Mouse (Mus musculus): ENCODE data around the gene Brinp1.
A peak's percentile ranks its signal among the peaks of the same experiment; 100 is the strongest.

The Brinp1 gene

GRCm38 (mm10) chr4:68954322-68954901 lies at the start of gene Brinp1:
Gene Brinp1 (minus strand): TSS chr4:68954397.
- peak; percentile 81 for DNase-seq (ENCODE audit: inconsistent ontology term)

DNA sequence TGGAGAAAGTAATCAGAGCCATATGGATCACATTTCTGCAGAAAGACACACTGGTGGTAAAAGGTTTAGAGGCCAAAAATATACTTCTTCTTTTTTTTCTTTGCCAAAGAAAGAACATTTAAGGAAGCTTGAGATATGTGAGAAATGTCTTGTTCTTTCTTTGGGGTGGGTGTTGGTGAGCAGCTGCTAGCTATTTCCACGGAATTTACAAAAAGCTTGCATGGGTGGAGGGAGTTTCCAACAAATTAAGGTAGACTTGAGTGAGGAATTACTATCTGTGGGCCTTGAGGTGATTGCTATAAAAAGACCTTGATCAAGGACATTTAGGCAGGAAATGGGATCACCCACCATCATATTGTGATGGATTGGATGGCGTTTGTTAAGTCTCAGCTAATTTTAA lies 3.1 kb upstream of the Brinp1 start:
- no peak for DNase-seq (ENCODE audit: inconsistent ontology term)

DNA sequence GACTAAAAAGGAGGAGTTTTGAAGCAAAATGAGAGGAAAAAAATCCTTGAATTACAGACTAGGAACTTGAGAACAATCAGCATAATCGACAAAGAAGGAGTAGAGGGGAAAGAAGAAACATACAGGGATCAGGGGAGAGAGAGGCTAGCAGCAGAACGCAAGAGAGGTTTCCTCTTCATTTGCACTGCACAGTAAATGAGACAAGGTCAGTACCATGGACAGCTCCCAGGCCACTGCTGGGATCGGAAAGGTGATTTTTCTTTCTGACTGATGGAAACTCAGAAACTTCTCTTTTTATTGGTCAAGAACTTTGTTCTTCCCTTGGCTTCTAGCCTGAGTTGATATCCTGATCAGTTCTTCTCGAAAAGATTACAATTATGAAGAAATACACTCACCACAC lies 1.4 kb upstream of the Brinp1 start:
- DNase-seq (ENCODE audit: inconsistent ontology term) = peak; percentile 44

DNA sequence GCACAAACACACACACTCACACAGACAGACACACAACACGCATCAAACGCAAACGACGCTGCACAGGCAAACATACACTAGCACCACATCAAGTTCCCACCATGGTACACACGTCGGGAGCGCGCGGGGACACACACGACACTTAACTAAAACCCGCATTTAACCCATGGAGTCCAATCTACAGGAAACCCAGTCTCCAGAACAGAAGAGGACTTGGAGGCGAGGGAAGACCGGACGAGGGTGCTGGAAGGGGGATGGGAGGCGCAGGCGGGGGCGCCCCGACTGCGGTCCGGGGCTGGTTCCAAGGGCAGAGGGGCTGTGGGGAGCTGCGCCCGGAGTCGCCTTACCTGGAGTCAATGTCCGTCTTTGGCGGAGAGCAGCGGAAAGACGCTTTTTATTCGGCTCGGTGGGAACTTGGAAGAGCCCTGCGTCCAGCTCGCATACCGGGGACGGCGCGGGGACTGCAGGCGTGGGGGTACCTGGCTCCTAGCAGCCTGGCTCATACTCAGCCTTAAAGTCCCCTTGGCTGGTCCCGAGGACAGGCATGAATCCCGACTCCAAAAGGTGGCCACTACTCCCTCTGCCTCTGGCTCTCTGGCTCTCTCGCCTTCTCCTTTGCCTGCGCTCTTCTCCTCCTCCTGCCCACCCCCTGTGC lies 403 bp downstream of the Brinp1 start:
- DNase-seq (ENCODE audit: inconsistent ontology term) = peak; percentile 16

DNA sequence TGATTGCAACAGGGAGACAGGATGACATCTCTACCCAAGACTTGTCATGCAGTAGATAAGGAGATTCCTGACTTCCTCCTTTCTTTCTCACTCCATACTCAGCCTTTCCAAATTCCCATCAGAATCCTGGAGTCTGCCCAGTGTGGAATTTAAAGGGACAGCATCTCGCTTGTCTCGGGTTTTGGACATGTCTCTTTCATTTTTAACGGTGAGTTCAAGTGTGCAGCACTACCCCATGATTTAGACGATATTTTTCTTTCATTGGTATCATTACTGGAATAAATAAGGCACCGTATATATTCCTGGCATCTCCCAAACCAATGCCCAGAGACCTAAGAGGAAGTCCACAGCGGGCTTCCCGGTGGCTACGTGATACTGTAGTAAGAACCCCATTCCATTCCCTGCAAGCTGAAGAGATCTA lies 1.1 kb downstream of the Brinp1 start:
- peak; percentile 7 for DNase-seq (ENCODE audit: inconsistent ontology term)

DNA sequence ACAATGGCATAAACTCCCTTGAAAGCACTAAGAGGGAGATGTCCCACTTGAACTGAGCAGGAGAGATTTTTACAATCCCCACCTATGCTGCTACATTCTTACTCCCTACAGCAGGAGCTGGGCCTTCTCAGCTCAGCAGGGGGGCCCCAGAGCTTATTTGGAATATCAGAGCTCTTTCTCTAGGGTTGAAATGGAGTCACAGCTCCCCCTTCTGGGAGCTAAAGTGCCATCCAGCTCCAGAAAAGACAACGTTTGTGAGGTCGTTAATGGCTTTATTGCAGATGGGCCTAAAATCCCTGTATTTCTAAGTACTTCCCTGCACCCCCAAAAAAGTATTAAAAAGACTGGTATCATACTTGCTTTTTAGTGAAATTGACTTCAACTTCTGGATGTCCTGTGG lies 3.6 kb downstream of the Brinp1 start:
- peak; percentile 62 for DNase-seq (ENCODE audit: inconsistent ontology term)

DNA sequence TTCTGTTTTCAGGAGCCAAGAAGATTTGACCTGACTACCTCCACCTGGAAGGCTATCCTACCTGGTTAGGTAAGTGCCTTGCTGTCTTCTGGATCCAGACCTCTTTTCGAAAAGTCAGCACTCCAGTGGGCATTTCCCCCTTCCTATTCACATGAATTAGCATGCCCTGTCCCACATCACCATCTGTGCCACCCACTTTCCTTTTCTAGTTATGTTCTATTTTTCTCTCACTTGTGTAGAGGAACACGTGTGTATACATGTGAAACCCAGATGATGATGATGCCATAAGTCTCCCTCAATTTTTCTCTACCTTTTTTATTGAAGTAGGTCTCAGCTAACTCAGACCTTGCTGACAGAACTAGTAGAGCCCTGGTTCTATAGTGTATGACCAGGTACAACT lies 11.3 kb downstream of the Brinp1 start:
- no peak for DNase-seq (ENCODE audit: inconsistent ontology term)

GRCm38 (mm10) chr4:68930022-68930421 lies 24.2 kb downstream of the Brinp1 start:
- DNase-seq (ENCODE audit: inconsistent ontology term) = no peak

GRCm38 (mm10) chr4:68926091-68926490 lies 28.1 kb downstream of the Brinp1 start:
- DNase-seq (ENCODE audit: inconsistent ontology term) = no peak

- no peak for DNase-seq (ENCODE audit: inconsistent ontology term)
These were observed 31.3 kb downstream of the Brinp1 start for GRCm38 (mm10) chr4:68922944-68923343.

GRCm38 (mm10) chr4:68922504-68922903 lies 31.7 kb downstream of the Brinp1 start:
- no peak for DNase-seq (ENCODE audit: inconsistent ontology term)

DNA sequence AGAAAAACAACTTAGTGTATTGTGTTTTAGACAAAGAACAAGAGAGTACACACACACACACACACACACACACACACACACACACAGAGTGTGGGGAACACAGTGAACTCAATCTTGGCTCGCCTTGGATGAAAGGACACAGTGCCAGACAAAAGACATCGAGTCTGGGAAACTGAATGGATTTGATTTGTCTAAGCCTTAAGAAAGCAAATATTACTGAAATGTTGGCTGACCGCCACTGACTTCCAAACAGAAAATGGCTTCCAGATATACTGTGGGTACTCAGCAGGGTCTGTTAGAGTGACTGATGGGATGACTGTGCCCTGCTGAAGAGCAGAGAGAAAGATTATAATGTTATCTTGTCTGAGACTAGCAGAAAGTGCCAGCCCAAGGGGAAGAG lies 34.1 kb downstream of the Brinp1 start:
- DNase-seq (ENCODE audit: inconsistent ontology term) = no peak

- DNase-seq (ENCODE audit: inconsistent ontology term) = no peak
These were observed 43.3 kb downstream of the Brinp1 start for GRCm38 (mm10) chr4:68910942-68911341.

GRCm38 (mm10) chr4:68906417-68907210 lies 47.6 kb downstream of the Brinp1 start:
- no peak for DNase-seq (ENCODE audit: inconsistent ontology term)

DNA sequence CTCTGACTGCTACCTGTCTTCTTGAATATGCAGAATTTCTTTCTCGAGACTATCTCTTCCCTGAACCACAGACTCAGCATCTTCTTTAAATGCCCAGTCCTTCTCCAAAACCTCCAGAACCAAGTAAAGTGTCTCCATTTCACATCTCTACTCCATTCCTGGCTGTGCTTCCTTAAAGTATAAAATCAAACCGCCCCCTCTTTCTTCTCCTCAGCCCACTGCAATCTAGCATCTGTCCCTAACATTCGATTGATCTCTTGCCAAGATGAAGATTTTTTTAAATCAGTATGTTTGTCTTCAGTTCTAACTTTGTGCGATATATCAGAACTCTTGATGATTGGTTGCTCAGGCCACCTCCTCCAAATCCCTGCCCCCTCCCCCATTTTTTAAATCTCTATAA lies 63.7 kb downstream of the Brinp1 start:
- DNase-seq (ENCODE audit: inconsistent ontology term) = no peak

DNA sequence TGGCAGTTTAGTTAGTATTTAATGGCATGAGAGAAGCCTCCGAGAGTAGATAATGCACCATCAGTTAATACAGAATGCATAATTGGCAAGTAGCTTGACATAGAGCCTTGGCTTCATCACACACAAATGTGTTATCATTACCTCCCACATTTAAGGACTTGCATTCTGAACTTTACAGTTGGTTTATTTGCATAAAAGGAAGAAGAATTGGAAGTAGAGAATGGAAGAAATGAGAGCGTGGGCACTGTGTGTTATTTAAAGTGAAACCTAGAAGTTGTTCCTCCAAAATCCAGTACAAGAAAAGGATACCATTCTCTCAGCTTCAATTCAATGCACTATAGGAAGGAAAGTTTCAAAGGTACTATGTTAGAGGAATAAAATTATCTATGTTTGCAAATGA lies 67.9 kb downstream of the Brinp1 start:
- DNase-seq (ENCODE audit: inconsistent ontology term) = no peak

DNA sequence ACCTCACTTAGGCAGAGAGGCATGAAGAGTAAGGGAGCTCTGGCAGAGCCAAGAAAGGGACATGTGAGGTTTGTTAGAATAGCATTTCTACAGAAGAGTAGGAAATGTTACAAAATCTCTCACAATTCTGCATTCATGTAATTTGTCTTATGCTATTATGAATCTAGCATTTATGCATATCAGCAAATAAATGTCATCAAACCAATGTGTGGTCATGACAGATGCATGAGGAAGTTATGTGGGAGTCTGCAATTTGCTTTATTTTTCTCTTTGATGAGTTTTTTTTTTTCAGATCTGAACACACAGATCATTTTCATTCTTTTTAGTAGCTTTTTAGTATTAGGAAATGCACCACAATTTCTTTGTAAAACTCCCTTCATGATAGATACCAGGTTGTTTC lies 82.2 kb downstream of the Brinp1 start:
- DNase-seq (ENCODE audit: inconsistent ontology term) = no peak

DNA sequence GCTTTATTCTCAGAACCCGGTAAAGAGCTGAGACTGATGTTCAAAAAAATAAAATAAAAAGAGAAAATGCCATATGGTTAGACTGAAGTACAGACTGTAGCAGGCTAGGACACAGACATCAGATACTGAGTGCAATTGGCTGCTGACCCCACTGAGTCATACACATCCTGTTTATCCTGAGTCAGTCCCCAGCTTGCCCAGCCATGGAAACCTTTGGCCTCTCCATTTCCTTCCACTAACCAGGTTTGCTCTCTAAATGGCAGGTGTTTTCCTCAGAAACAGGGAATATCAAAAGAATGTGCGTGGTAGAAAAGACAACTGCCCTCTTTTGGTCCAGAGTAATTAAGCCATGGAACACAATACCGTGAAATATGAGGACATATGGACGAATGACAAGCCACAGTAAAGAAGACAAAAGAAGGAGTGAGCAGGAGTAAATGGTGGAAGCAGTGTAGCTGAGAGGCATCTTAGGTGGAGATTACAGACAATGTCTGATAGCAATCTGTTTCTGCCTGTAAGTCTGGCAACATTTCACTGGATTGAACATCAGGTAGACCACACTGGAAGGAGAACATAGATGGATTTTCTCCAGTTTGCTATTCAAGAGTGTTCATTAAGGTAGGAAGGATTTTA lies 88.9 kb downstream of the Brinp1 start:
- peak; percentile 14 for DNase-seq (ENCODE audit: inconsistent ontology term)

- no peak for DNase-seq (ENCODE audit: inconsistent ontology term)
These were observed 89.5 kb downstream of the Brinp1 start for GRCm38 (mm10) chr4:68864668-68865067.

GRCm38 (mm10) chr4:68856868-68857267 lies 97.3 kb downstream of the Brinp1 start:
- peak; percentile 31 for DNase-seq (ENCODE audit: inconsistent ontology term)

DNA sequence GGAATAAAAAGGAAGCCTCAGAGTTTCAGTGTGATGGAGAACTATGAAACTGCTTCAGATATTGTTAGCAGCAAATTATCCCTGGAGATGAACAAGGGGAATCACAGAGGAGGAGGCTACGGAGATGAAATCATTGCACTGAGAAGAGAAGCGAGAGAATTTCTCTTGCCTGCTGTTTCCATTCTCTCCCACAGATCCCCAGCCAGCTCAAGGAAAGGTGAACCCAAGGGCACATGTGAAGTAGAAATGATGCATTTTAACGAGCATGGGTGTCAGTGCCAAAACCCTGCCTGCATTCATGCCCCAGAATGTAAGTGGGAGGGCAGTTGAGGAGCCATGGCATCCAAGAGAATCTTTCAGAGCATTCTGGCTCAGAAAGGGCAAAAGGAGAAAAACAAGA lies 104.5 kb downstream of the Brinp1 start:
- DNase-seq (ENCODE audit: inconsistent ontology term) = peak; percentile 73

- peak; percentile 9 for DNase-seq (ENCODE audit: inconsistent ontology term)
These were observed 107.2 kb downstream of the Brinp1 start for GRCm38 (mm10) chr4:68846976-68847375.

All from Muller cell, postnatal 12 days (primary cell).